Mouse (Mus musculus): ENCODE results near the gene Dcaf17.

- TF ChIP-seq CTCF (IDR thresholded peaks at IDR 0.05; ENCODE audit: control insufficient read depth, insufficient read depth, insufficient read length): no peak
- no peak for TF ChIP-seq CEBPB (IDR thresholded peaks at IDR 0.05; ENCODE audit: low read depth)
- TF ChIP-seq USF1 (IDR thresholded peaks at IDR 0.05; ENCODE audit: low read depth): no peak
- TF ChIP-seq MYOG (IDR thresholded peaks at IDR 0.05; ENCODE audit: control insufficient read depth, extremely low read depth, insufficient read length): no peak
- no peak for TF ChIP-seq MAX (IDR thresholded peaks at IDR 0.05)
- TF ChIP-seq MYOD1 (IDR thresholded peaks at IDR 0.05; ENCODE audit: control insufficient read depth, insufficient read length, low read depth): no peak
Measured at GRCm38 (mm10) chr2:71046151-71046550, 9.0 kb upstream of the Dcaf17 start.
